Mouse (Mus musculus): ENCODE results near the gene Phf20. TPM values are rescaled to one million over a fixed set of nuclear protein-coding genes. Genes with fewer than 3 reads are reported as not detected.
"Not testable (repeated sequence)": the region's sequence is repeated elsewhere in the genome, so short reads cannot be mapped to it uniquely, and the experiment has no call there.

Phf20 gene
- polyA plus RNA-seq, 2 experiments = 2.9 to 10.1 TPM

GRCm38 (mm10) chr2:156224043-156224442 lies 27.8 kb downstream of the Phf20 start:
- H3K9ac ChIP-seq (replicated peaks) = no peak overlapping the region
- H3K9me3 ChIP-seq (ENCODE audit: control insufficient read depth, low read length) = no peaks in the 10 kb centered on the region
- no peaks in the 10 kb centered on the region for H3K27me3 ChIP-seq (ENCODE audit: control insufficient read depth, insufficient read depth, low read length)
- ATAC-seq (ENCODE audit: insufficient read depth) (no peak), DNase-seq (ENCODE audit: low read depth in 3 of 3, low spot score in 3 of 3) (no peak)
- H3K4me2 ChIP-seq (ENCODE audit: low read depth) = no peak overlapping the region
- TF ChIP-seq CTCF (IDR thresholded peaks at IDR 0.05; ENCODE audit: low read depth) (no peak), EP300 (IDR thresholded peaks at IDR 0.05; ENCODE audit: low read depth) (no peak)
- 25% methylated on average over 5 of the region's 5 CpGs for WGBS (ENCODE audit: insufficient replicate concordance)
- no peak overlapping the region for H3K27ac ChIP-seq
- peaks cover 0 to 5% of the 10 kb centered on the region in 2 experiments; a peak in 3 of 4 replicates for H3K4me1 ChIP-seq (replicated peaks; ENCODE audit: control insufficient read depth in 2 of 2, insufficient read depth in 2 of 2, low read length in 1 of 2)
- H3K36me3 ChIP-seq (replicated peaks; ENCODE audit: control insufficient read depth, insufficient read depth, low read depth) = no peaks in the 10 kb centered on the region; the same call in 1 of the 2 replicates
- H3K4me3 ChIP-seq (ENCODE audit: insufficient read depth in 1 of 2, low read depth in 2 of 2, low read length in 2 of 2) = no peak overlapping the region

- H3K4me3 ChIP-seq (ENCODE audit: insufficient read depth in 1 of 2, low read depth in 2 of 2, low read length in 2 of 2) = no peak overlapping the region
- ATAC-seq (ENCODE audit: insufficient read depth) (no peak), DNase-seq (ENCODE audit: low read depth in 3 of 3, low spot score in 3 of 3) (no peak)
- no peak overlapping the region for H3K9ac ChIP-seq (replicated peaks)
- H3K9me3 ChIP-seq (ENCODE audit: control insufficient read depth, low read length) = no peaks in the 10 kb centered on the region
- no peaks in the 10 kb centered on the region for H3K27me3 ChIP-seq (ENCODE audit: control insufficient read depth, insufficient read depth, low read length)
- H3K27ac ChIP-seq = no peak overlapping the region
- WGBS (ENCODE audit: insufficient replicate concordance) = 73% methylated on average over 1 of the region's 1 CpGs
- H3K4me2 ChIP-seq (ENCODE audit: low read depth) = no peak overlapping the region
- H3K36me3 ChIP-seq (replicated peaks; ENCODE audit: control insufficient read depth, insufficient read depth, low read depth) = no peaks in the 10 kb centered on the region; the same call in 1 of the 2 replicates
- H3K4me1 ChIP-seq (replicated peaks; ENCODE audit: control insufficient read depth in 2 of 2, insufficient read depth in 2 of 2, low read length in 1 of 2) = peaks cover 0 to 5% of the 10 kb centered on the region in 2 experiments; a peak in 3 of 4 replicates
- no peak for TF ChIP-seq CTCF (IDR thresholded peaks at IDR 0.05; ENCODE audit: low read depth)
- TF ChIP-seq EP300 (IDR thresholded peaks at IDR 0.05; ENCODE audit: low read depth) = no peak
Measured at GRCm38 (mm10) chr2:156227689-156228088, 31.4 kb downstream of the Phf20 start.

GRCm38 (mm10) chr2:156229171-156229570 lies 32.9 kb downstream of the Phf20 start:
- Histone ChIP-seq H3K4me2 (ENCODE audit: low read depth) (no peak overlapping the region), H3K9ac (replicated peaks) (no peak overlapping the region), H3K4me3 (ENCODE audit: insufficient read depth in 1 of 2, low read depth in 2 of 2, low read length in 2 of 2) (no peak overlapping the region), H3K36me3 (replicated peaks; ENCODE audit: control insufficient read depth, insufficient read depth, low read depth) (no peaks in the 10 kb centered on the region; the same call in 1 of the 2 replicates), H3K27me3 (ENCODE audit: control insufficient read depth, insufficient read depth, low read length) (no peaks in the 10 kb centered on the region), H3K27ac (no peak overlapping the region), H3K9me3 (ENCODE audit: control insufficient read depth, low read length) (no peaks in the 10 kb centered on the region), H3K4me1 (replicated peaks; ENCODE audit: control insufficient read depth in 2 of 2, insufficient read depth in 2 of 2, low read length in 1 of 2) (no peaks in the 10 kb centered on the region)
- TF ChIP-seq CTCF (IDR thresholded peaks at IDR 0.05; ENCODE audit: low read depth) (no peak), EP300 (IDR thresholded peaks at IDR 0.05; ENCODE audit: low read depth) (no peak)
- WGBS (ENCODE audit: insufficient replicate concordance) = 74% methylated on average over 1 of the region's 1 CpGs
- ATAC-seq (ENCODE audit: insufficient read depth) (no peak), DNase-seq (ENCODE audit: low read depth in 3 of 3, low spot score in 3 of 3) (no peak)

DNA sequence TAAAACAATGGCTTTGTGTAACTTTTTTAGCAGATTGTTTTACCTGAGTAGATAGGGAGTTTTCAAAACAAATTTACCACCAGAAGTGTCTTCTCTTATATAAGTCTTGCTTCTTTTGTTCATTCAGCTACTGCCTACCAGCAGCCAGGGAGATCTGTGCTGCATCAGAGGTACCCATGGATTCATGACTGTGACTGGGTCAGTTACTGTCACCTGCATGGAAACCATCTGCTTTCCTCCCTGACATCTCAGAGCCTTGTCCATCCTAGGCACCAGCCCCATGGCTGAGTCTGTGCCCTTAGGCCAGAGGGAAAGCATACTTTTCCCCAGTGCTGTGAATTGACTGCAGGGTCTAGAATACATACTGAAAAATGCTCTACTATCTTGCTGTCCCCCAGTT lies 35.1 kb downstream of the Phf20 start:
- Histone ChIP-seq H3K36me3 (replicated peaks; ENCODE audit: control insufficient read depth, insufficient read depth, low read depth) (no peaks in the 10 kb centered on the region), H3K4me2 (ENCODE audit: low read depth) (no peak overlapping the region), H3K4me1 (replicated peaks; ENCODE audit: control insufficient read depth in 2 of 2, insufficient read depth in 2 of 2, low read length in 1 of 2) (no peaks in the 10 kb centered on the region), H3K27ac (no peak overlapping the region), H3K9me3 (ENCODE audit: control insufficient read depth, low read length) (no peaks in the 10 kb centered on the region), H3K27me3 (ENCODE audit: control insufficient read depth, insufficient read depth, low read length) (no peaks in the 10 kb centered on the region), H3K9ac (replicated peaks) (no peak overlapping the region), H3K4me3 (ENCODE audit: insufficient read depth in 1 of 2, low read depth in 2 of 2, low read length in 2 of 2) (no peak overlapping the region)
- DNase-seq (ENCODE audit: low read depth in 3 of 3, low spot score in 3 of 3) (no peak), ATAC-seq (ENCODE audit: insufficient read depth) (no peak)
- TF ChIP-seq CTCF (IDR thresholded peaks at IDR 0.05; ENCODE audit: low read depth) (no peak), EP300 (IDR thresholded peaks at IDR 0.05; ENCODE audit: low read depth) (no peak)

- Histone ChIP-seq H3K9ac (replicated peaks) (no peak overlapping the region), H3K4me1 (replicated peaks; ENCODE audit: control insufficient read depth in 2 of 2, insufficient read depth in 2 of 2, low read length in 1 of 2) (no peaks in the 10 kb centered on the region), H3K36me3 (replicated peaks; ENCODE audit: control insufficient read depth, insufficient read depth, low read depth) (no peaks in the 10 kb centered on the region), H3K27ac (no peak overlapping the region), H3K27me3 (ENCODE audit: control insufficient read depth, insufficient read depth, low read length) (no peaks in the 10 kb centered on the region), H3K9me3 (ENCODE audit: control insufficient read depth, low read length) (no peaks in the 10 kb centered on the region), H3K4me2 (ENCODE audit: low read depth) (no peak overlapping the region), H3K4me3 (ENCODE audit: insufficient read depth in 1 of 2, low read depth in 2 of 2, low read length in 2 of 2) (no peak overlapping the region)
- TF ChIP-seq EP300 (IDR thresholded peaks at IDR 0.05; ENCODE audit: low read depth) = no peak
- TF ChIP-seq CTCF (IDR thresholded peaks at IDR 0.05; ENCODE audit: low read depth) = no peak
- 70% methylated on average over 3 of the region's 3 CpGs for WGBS (ENCODE audit: insufficient replicate concordance)
- DNase-seq (ENCODE audit: low read depth in 3 of 3, low spot score in 3 of 3) = no peak
- ATAC-seq (ENCODE audit: insufficient read depth) = no peak
Measured at GRCm38 (mm10) chr2:156233275-156233948, 37.1 kb downstream of the Phf20 start.

DNA sequence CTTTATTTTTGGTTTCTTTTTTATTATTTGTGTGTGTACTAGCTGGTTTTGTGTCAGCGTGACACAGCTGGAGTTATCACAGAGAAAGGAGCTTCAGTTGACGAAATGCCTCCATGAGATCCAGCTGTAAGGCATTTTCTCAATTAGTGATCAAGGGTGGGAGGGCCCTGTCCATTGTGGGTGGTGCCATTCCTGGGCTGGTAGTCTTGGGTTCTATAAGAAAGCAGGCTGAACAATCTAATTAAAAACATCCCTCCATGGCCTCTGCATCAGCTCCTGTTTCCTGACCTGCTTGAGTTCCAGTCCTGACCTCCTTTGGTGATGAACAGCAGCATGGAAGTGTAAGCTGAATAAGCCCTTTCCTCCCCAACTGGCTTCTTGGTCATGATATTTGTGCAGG lies 37.8 kb downstream of the Phf20 start:
- H3K36me3 ChIP-seq (replicated peaks; ENCODE audit: control insufficient read depth, insufficient read depth, low read depth); H3K27ac ChIP-seq; H3K4me3 ChIP-seq (ENCODE audit: insufficient read depth in 1 of 2, low read depth in 2 of 2, low read length in 2 of 2); H3K9ac ChIP-seq (replicated peaks); H3K27me3 ChIP-seq (ENCODE audit: control insufficient read depth, insufficient read depth, low read length); H3K4me2 ChIP-seq (ENCODE audit: low read depth); DNase-seq (ENCODE audit: low read depth in 3 of 3, low spot score in 3 of 3); ATAC-seq (ENCODE audit: insufficient read depth); H3K4me1 ChIP-seq (replicated peaks; ENCODE audit: control insufficient read depth in 2 of 2, insufficient read depth in 2 of 2, low read length in 1 of 2); H3K9me3 ChIP-seq (ENCODE audit: control insufficient read depth, low read length): not testable (repeated sequence)
- WGBS (ENCODE audit: insufficient replicate concordance) = 81% methylated on average over 2 of the region's 2 CpGs

Measured in liver, embryonic 14.5 days (tissue).